Mouse (Mus musculus): ENCODE data around the gene Zfp867. TPM values are rescaled to one million over a fixed set of nuclear protein-coding genes. Genes with fewer than 3 reads are reported as not detected.
A peak's percentile ranks its signal among the peaks of the same experiment; 100 is the strongest.

Zfp867 gene
- polyA plus RNA-seq (2016; fragmentation: Nextera tagmentation; extraction: Ambion mirVana), result 10.8 and 11.8 TPM in 2 replicates

- Histone ChIP-seq H3K36me3 (no peaks in the 10 kb centered on the region), H3K4me1 (peaks cover 7% of the 10 kb centered on the region), H3K4me2 (replicated peaks) (peak within 1 kb of the TSS; percentile 75), H3K4me3 (peak within 1 kb of the TSS; percentile 82), H3K27me3 (no peaks in the 10 kb centered on the region), H3K9ac (peak within 1 kb of the TSS; percentile 86), H3K9me3 (replicated peaks) (no peaks in the 10 kb centered on the region), H3K27ac (peak within 1 kb of the TSS; percentile 77)
- WGBS, result 1% methylated on average over 19 of the region's 19 CpGs
- peak; percentile 89 for ATAC-seq (ENCODE audit: low FRiP score)
These were observed at the start of gene Zfp867 for GRCm38 (mm10) chr11:59472326-59472677. Zfp867 (minus strand) TSS chr11:59472474.

DNA sequence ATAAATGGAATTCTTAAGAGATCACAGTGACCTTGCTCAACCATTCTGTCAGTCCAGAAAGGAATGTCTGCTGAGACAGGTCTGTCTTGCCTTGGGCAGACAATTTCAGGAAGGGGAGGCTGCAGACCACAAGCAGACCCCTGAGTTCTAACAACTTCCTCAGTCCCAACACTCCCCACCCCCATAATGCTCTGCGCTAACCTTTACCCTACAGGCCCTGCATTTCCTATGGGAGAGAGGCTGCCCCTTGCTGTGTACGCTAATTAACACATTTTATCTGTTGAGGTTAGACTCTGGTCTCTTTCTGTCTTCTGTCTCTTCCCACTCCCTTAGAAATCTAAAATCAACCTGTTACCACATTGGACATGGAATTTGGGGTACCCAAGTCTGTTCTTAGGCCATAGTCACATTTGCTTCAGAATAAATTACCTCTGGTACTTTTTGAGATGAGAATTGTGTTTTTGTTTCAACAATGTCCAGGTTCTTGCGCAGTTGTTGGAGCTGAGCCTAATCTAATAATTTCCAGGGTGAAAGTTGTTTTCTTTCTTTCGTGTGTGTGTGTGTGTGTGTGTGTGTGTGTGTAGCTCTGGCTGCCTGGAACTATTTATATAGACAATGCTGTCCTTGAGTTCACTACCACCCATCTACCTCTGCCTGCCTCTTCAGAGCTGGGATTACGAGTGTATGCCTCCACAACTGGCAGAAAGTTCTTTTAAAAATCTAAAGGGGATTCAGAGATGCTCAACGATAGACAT lies 47.6 kb upstream of the Zfp867 start:
- H3K27ac ChIP-seq, result no peak overlapping the region
- no peaks in the 10 kb centered on the region for H3K4me1 ChIP-seq
- no peaks in the 10 kb centered on the region for H3K27me3 ChIP-seq
- H3K4me3 ChIP-seq, result no peak overlapping the region
- H3K9ac ChIP-seq, result no peak overlapping the region
- H3K36me3 ChIP-seq, result no peaks in the 10 kb centered on the region
- H3K4me2 ChIP-seq (replicated peaks), result no peak overlapping the region
- 77% methylated on average over 6 of the region's 6 CpGs for WGBS
- ATAC-seq (ENCODE audit: low FRiP score), result no peak
- no peaks in the 10 kb centered on the region for H3K9me3 ChIP-seq (replicated peaks)

DNA sequence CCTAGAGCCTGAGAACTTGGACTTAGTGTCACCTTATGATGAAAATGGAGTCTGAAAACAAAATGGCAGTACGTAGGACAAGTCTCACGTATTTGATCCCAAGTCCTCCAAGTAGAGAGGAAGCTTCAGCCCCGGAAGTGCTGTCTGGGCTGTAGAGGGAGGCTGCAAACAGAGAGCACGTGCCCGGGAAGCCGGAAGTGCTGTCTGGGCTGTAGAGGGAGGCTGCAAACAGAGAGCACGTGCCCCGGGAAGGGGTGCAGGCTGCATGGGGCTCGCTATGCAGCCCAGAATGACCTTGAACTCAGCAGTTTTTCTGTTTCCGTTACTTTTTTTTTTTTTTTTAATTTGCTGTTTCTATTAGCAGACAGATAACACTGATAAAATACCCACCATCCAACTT lies 46.0 kb upstream of the Zfp867 start:
- Histone ChIP-seq H3K9me3 (replicated peaks) (no peaks in the 10 kb centered on the region), H3K36me3 (no peaks in the 10 kb centered on the region), H3K9ac (no peak overlapping the region), H3K27ac (no peak overlapping the region), H3K27me3 (no peaks in the 10 kb centered on the region), H3K4me2 (replicated peaks) (no peak overlapping the region), H3K4me3 (no peak overlapping the region), H3K4me1 (no peaks in the 10 kb centered on the region)
- ATAC-seq (ENCODE audit: low FRiP score), result no peak
- WGBS, result 71% methylated on average over 10 of the region's 10 CpGs

- 85% methylated on average over 1 of the region's 1 CpGs for WGBS
- Histone ChIP-seq H3K4me3 (no peak overlapping the region), H3K4me2 (replicated peaks) (no peak overlapping the region), H3K27ac (no peak overlapping the region), H3K9ac (no peak overlapping the region), H3K36me3 (no peaks in the 10 kb centered on the region), H3K9me3 (replicated peaks) (no peaks in the 10 kb centered on the region), H3K4me1 (no peaks in the 10 kb centered on the region), H3K27me3 (no peaks in the 10 kb centered on the region)
- ATAC-seq (ENCODE audit: low FRiP score), result no peak
These were observed 45.2 kb upstream of the Zfp867 start for GRCm38 (mm10) chr11:59517441-59517840.

DNA sequence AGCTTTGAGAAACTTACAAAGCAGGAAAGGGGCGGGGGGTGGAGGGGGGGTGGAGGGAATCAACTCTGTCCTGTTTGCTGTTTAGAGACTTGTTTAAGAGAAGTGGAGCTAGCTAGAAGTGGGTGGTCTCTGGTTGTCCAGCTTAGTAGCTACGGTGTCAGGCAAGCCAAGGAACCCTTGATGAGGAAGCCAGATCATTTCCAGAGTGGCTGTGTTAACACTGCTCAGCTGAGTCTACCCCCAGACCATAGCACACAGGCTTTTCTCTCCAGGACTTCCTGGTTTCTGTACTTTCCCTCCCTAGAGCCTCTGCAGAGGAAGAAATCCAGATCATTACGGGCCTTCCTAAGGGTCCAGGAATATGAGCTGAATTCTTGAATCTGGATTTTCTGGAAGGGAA lies 42.5 kb upstream of the Zfp867 start:
- H3K36me3 ChIP-seq, result peaks cover 12% of the 10 kb centered on the region; the same call in 1 of the 2 replicates
- no peaks in the 10 kb centered on the region for H3K9me3 ChIP-seq (replicated peaks)
- H3K9ac ChIP-seq, result no peak overlapping the region
- no peak overlapping the region for H3K4me2 ChIP-seq (replicated peaks)
- H3K4me1 ChIP-seq, result no peaks in the 10 kb centered on the region
- WGBS, result 80% methylated on average over 3 of the region's 3 CpGs
- no peaks in the 10 kb centered on the region for H3K27me3 ChIP-seq
- H3K27ac ChIP-seq, result no peak overlapping the region
- no peak for ATAC-seq (ENCODE audit: low FRiP score)
- no peak overlapping the region for H3K4me3 ChIP-seq

- ATAC-seq (ENCODE audit: low FRiP score), result no peak
- Histone ChIP-seq H3K4me1 (no peaks in the 10 kb centered on the region), H3K9ac (no peak overlapping the region), H3K4me2 (replicated peaks) (no peak overlapping the region), H3K36me3 (peaks cover 12% of the 10 kb centered on the region; the same call in 1 of the 2 replicates), H3K27ac (no peak overlapping the region), H3K9me3 (replicated peaks) (no peaks in the 10 kb centered on the region), H3K4me3 (no peak overlapping the region), H3K27me3 (no peaks in the 10 kb centered on the region)
- WGBS, result 74% methylated on average over 6 of the region's 6 CpGs
These were observed 42.1 kb upstream of the Zfp867 start for GRCm38 (mm10) chr11:59514381-59514780.

GRCm38 (mm10) chr11:59513556-59513955 lies 41.3 kb upstream of the Zfp867 start:
- no peak for ATAC-seq (ENCODE audit: low FRiP score)
- H3K27ac ChIP-seq, result no peak overlapping the region
- H3K9me3 ChIP-seq (replicated peaks), result no peaks in the 10 kb centered on the region
- H3K9ac ChIP-seq, result no peak overlapping the region
- H3K4me2 ChIP-seq (replicated peaks), result no peak overlapping the region
- peaks cover 12% of the 10 kb centered on the region; the same call in 1 of the 2 replicates for H3K36me3 ChIP-seq
- H3K4me3 ChIP-seq, result no peak overlapping the region
- no peaks in the 10 kb centered on the region for H3K4me1 ChIP-seq
- WGBS, result 90% methylated on average over 3 of the region's 3 CpGs
- no peaks in the 10 kb centered on the region for H3K27me3 ChIP-seq

- no peaks in the 10 kb centered on the region for H3K27me3 ChIP-seq
- H3K36me3 ChIP-seq, result peaks cover 12% of the 10 kb centered on the region; the same call in 1 of the 2 replicates
- no peak overlapping the region for H3K27ac ChIP-seq
- no peaks in the 10 kb centered on the region for H3K9me3 ChIP-seq (replicated peaks)
- 90% methylated on average over 10 of the region's 10 CpGs for WGBS
- H3K9ac ChIP-seq, result no peak overlapping the region
- no peak overlapping the region for H3K4me2 ChIP-seq (replicated peaks)
- peaks cover 3% of the 10 kb centered on the region; the same call in 1 of the 2 replicates for H3K4me1 ChIP-seq
- H3K4me3 ChIP-seq, result no peak overlapping the region
- no peak for ATAC-seq (ENCODE audit: low FRiP score)
These were observed 40.5 kb upstream of the Zfp867 start for GRCm38 (mm10) chr11:59512733-59513132.

- Histone ChIP-seq H3K27me3 (no peaks in the 10 kb centered on the region), H3K4me1 (peaks cover 12% of the 10 kb centered on the region), H3K4me3 (no peak overlapping the region), H3K9me3 (replicated peaks) (no peaks in the 10 kb centered on the region), H3K4me2 (replicated peaks) (no peak overlapping the region), H3K36me3 (peaks cover 12% of the 10 kb centered on the region; the same call in 1 of the 2 replicates), H3K9ac (no peak overlapping the region), H3K27ac (no peak overlapping the region)
- 70% methylated on average over 1 of the region's 1 CpGs for WGBS
- ATAC-seq (ENCODE audit: low FRiP score), result no peak
These were observed 39.3 kb upstream of the Zfp867 start for GRCm38 (mm10) chr11:59511558-59511957.

GRCm38 (mm10) chr11:59506713-59507074 lies 34.4 kb upstream of the Zfp867 start:
- peaks cover 23% of the 10 kb centered on the region for H3K4me1 ChIP-seq
- H3K27me3 ChIP-seq, result no peaks in the 10 kb centered on the region
- H3K4me2 ChIP-seq (replicated peaks), result peak overlapping the region; percentile 92
- peaks cover 35% of the 10 kb centered on the region for H3K36me3 ChIP-seq
- H3K4me3 ChIP-seq, result peak overlapping the region; percentile 80
- H3K27ac ChIP-seq, result peak overlapping the region; percentile 93
- peak overlapping the region; percentile 91 for H3K9ac ChIP-seq
- WGBS, result under 1% methylated on average over 14 of the region's 14 CpGs
- H3K9me3 ChIP-seq (replicated peaks), result no peaks in the 10 kb centered on the region
- ATAC-seq (ENCODE audit: low FRiP score), result peak; percentile 41

DNA sequence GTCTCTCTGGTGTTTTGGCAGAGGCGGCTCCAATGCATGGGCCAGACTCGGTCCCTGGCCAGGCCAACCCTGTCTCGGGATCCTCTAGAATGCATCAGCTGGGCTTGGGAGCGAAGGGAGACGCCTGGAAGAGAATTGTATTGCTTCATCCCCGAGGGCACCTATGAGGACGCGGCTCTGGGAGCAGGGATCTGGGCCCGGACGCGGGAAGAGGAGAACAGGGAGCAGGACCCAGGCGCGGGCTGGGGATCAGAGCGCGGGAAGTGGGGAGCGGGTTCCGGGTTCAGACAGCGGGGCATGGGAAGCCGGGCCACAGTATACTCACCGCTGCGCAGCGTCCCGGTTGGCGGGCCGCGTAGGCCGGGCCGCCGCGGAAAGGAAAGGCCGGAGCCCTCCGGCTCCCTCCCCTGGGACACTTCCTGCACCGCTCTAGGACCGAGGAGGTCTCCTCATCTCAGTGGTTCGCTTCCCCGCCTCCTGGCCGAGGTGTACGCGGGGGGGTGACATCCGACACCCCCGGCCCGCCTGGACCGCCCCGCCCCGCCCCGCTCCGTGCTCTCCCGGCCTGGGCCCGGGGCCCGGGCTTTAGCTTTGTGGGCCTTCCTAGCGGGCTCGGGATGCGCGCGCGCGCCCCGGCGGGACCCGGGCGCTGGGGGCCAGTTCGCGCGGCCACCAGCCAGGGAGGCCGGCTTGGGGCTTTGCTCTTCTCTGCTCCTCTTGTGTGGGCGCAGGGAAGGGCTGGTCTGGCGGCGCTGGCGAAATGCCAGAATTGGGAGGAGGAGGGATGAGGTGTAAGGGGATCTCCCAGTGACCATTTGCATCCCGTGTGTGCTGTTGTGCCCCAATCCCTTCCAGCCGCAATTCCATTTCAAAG lies 33.8 kb upstream of the Zfp867 start:
- peak overlapping the region; percentile 92 for H3K4me2 ChIP-seq (replicated peaks)
- peak overlapping the region; percentile 93 for H3K27ac ChIP-seq
- H3K9ac ChIP-seq, result peak overlapping the region; percentile 91
- peak; percentile 91 for ATAC-seq (ENCODE audit: low FRiP score)
- WGBS, result under 1% methylated on average over 68 of the region's 71 CpGs
- peaks cover 23% of the 10 kb centered on the region for H3K4me1 ChIP-seq
- peaks cover 32% of the 10 kb centered on the region for H3K36me3 ChIP-seq
- peak overlapping the region; percentile 80 for H3K4me3 ChIP-seq
- H3K9me3 ChIP-seq (replicated peaks), result no peaks in the 10 kb centered on the region
- H3K27me3 ChIP-seq, result no peaks in the 10 kb centered on the region

GRCm38 (mm10) chr11:59505351-59505838 lies 33.1 kb upstream of the Zfp867 start:
- Histone ChIP-seq H3K9ac (peak overlapping the region; percentile 91), H3K9me3 (replicated peaks) (no peaks in the 10 kb centered on the region), H3K36me3 (peaks cover 33% of the 10 kb centered on the region), H3K27me3 (no peaks in the 10 kb centered on the region), H3K4me3 (peak overlapping the region; percentile 80), H3K4me2 (replicated peaks) (peak overlapping the region; percentile 92), H3K4me1 (peaks cover 23% of the 10 kb centered on the region), H3K27ac (peak overlapping the region; percentile 93)
- under 1% methylated on average over 21 of the region's 21 CpGs for WGBS
- peak; percentile 62 for ATAC-seq (ENCODE audit: low FRiP score)
